Mouse (Mus musculus) ES-E14 (cell line): ENCODE results near the gene Dock3. TPM values are rescaled to one million over a fixed set of nuclear protein-coding genes. Genes with fewer than 3 reads are reported as not detected.

ENCODE experiments used
- DNase-seq: peaks from one replicate; pipeline ENCODE4 v3.0.0-alpha.2; 2013; ENCODE audit warnings: low read depth, low spot score
- H3K27ac ChIP-seq: 2 replicates; pipeline ENCODE4 v1.5.1; 2012; ENCODE audit warnings: low read depth, mild to moderate bottlenecking, low read length, moderate library complexity, mixed read lengths; ENCODE audit not compliant: poor library complexity, insufficient read depth, severe bottlenecking
- H3K36me3 ChIP-seq: 2 replicates; pipeline ENCODE4 v1.6.1; 2012; ENCODE audit warnings: mild to moderate bottlenecking, low read length, moderate library complexity, mixed read lengths; ENCODE audit not compliant: control insufficient read depth, poor library complexity, insufficient read depth, severe bottlenecking
- H3K4me1 ChIP-seq, 2 experiments: fragments of 150-350 bp in 1 of 2; sonication (generic) in 1 of 2; 2 replicates each; pipeline ENCODE4 v1.6.1; 2012; ENCODE audit warnings: low read length in 2 of 2, mild to moderate bottlenecking in 1 of 2, mixed read lengths in 1 of 2; ENCODE audit not compliant: control insufficient read depth in 2 of 2, insufficient read depth in 2 of 2, poor library complexity in 1 of 2
- H3K4me3 ChIP-seq, 2 experiments: fragments of 150-350 bp in 1 of 2; sonication (generic) in 1 of 2; 2 replicates each; pipeline ENCODE4 v1.5.1; 2012; ENCODE audit warnings: low read length in 2 of 2, low read depth in 1 of 2, mild to moderate bottlenecking in 1 of 2, mixed read lengths in 1 of 2; ENCODE audit not compliant: insufficient read depth in 1 of 2, poor library complexity in 1 of 2, severe bottlenecking in 1 of 2
- H3K9ac ChIP-seq: 2 replicates; pipeline ENCODE4 v1.6.1; 2012; ENCODE audit warnings: low read depth, mild to moderate bottlenecking, low read length, mixed read lengths; ENCODE audit not compliant: poor library complexity, insufficient read depth, severe bottlenecking
- H3K9me3 ChIP-seq: fragments of 150-350 bp; sonication (generic); 2 replicates; pipeline ENCODE4 v1.6.1; 2012; ENCODE audit warnings: low read depth, mild to moderate bottlenecking, low read length; ENCODE audit not compliant: control insufficient read depth, insufficient read depth
- CHD2 ChIP-seq: IDR thresholded peaks from 2 replicates; pipeline ENCODE4 v1.6.1; 2014; ENCODE audit warnings: mild to moderate bottlenecking, low read depth, low read length, inconsistent platforms
- HCFC1 ChIP-seq: IDR thresholded peaks from 2 replicates; pipeline ENCODE4 v1.6.1; 2012; ENCODE audit warnings: low read length, inconsistent platforms, borderline replicate concordance; ENCODE audit not compliant: insufficient read depth
- MAFK ChIP-seq: IDR thresholded peaks from 2 replicates; pipeline ENCODE4 v1.6.1; 2014; ENCODE audit warnings: mild to moderate bottlenecking, low read depth, low read length, inconsistent platforms; ENCODE audit not compliant: insufficient read depth
- ZC3H11A ChIP-seq: IDR thresholded peaks from 2 replicates; pipeline ENCODE4 v1.6.1; 2012; ENCODE audit warnings: low read depth, mild to moderate bottlenecking, inconsistent platforms, low read length, borderline replicate concordance
- ZNF384 ChIP-seq: IDR thresholded peaks from 2 replicates; pipeline ENCODE4 v1.6.1; 2012; ENCODE audit warnings: low read depth, low read length, inconsistent platforms
- in situ Hi-C, 2 experiments: fragments of 600-800 bp; cut with MboI; formaldehyde crosslinking; loops; one replicate each; pipeline ENCODE4 v1.15.1; 2025; ENCODE audit warnings: low sequenced_read_pairs in 2 of 2, inconsistent platforms in 1 of 2; ENCODE audit not compliant: unreplicated experiment in 2 of 2
- total RNA-seq: library from RNA; depleted of rRNA; stranded (reverse); fragments of 300-350 nt; gene quantifications from 2 replicates; pipeline ENCODE4 v1.2.3, GENCODE M21; 2012

Dock3 gene
- total RNA-seq, 1 experiment, result 3.3 TPM

GRCm38 (mm10) chr9:107274751-107275150, 43.0 kb upstream of the Dock3 start:
- in situ Hi-C loops, result no loop called here
- no peak for TF ChIP-seq MAFK
- no peak for TF ChIP-seq ZC3H11A
- no peak for TF ChIP-seq ZNF384
- TF ChIP-seq CHD2, result no peak
- TF ChIP-seq HCFC1, result no peak
- Histone ChIP-seq H3K4me3 (no peak overlapping the region), H3K4me1 (peaks cover 7 to 22% of the 10 kb centered on the region in 2 experiments; a peak in 3 of 4 replicates), H3K27ac (no peak overlapping the region), H3K9ac (no peak overlapping the region), H3K9me3 (no peaks in the 10 kb centered on the region), H3K36me3 (peaks cover 6% of the 10 kb centered on the region; the same call in 1 of the 2 replicates)
- no peak for DNase-seq

GRCm38 (mm10) chr9:107273184-107273583, 41.5 kb upstream of the Dock3 start:
- no peak for DNase-seq
- H3K4me3 ChIP-seq, result no peak overlapping the region
- no peak overlapping the region for H3K27ac ChIP-seq
- no peak overlapping the region for H3K9ac ChIP-seq
- in situ Hi-C loops, result no loop called here
- H3K4me1 ChIP-seq, result peaks cover 2 to 9% of the 10 kb centered on the region in 2 experiments; a peak in 3 of 4 replicates
- H3K9me3 ChIP-seq, result no peaks in the 10 kb centered on the region
- H3K36me3 ChIP-seq, result peaks cover 2% of the 10 kb centered on the region; the same call in 1 of the 2 replicates
- no peak for TF ChIP-seq HCFC1
- TF ChIP-seq CHD2, result no peak
- no peak for TF ChIP-seq MAFK
- no peak for TF ChIP-seq ZNF384
- TF ChIP-seq ZC3H11A, result no peak

GRCm38 (mm10) chr9:107272284-107272683, 40.6 kb upstream of the Dock3 start:
- H3K4me1 ChIP-seq, result peaks cover 0 to 8% of the 10 kb centered on the region in 2 experiments; a peak in 2 of 4 replicates
- in situ Hi-C loops, result no loop called here
- no peak overlapping the region for H3K4me3 ChIP-seq
- H3K9ac ChIP-seq, result no peak overlapping the region
- no peak overlapping the region for H3K27ac ChIP-seq
- H3K36me3 ChIP-seq, result peaks cover 2% of the 10 kb centered on the region; the same call in 1 of the 2 replicates
- TF ChIP-seq ZC3H11A (no peak), CHD2 (no peak), ZNF384 (no peak), HCFC1 (no peak), MAFK (no peak)
- H3K9me3 ChIP-seq, result no peaks in the 10 kb centered on the region
- DNase-seq, result no peak

GRCm38 (mm10) chr9:107271177-107271938, 39.6 kb upstream of the Dock3 start:
- in situ Hi-C loops, result no loop called here
- H3K36me3 ChIP-seq, result peaks cover 2% of the 10 kb centered on the region; the same call in 1 of the 2 replicates
- no peak for DNase-seq
- TF ChIP-seq MAFK (no peak), CHD2 (no peak), ZC3H11A (no peak), ZNF384 (no peak), HCFC1 (no peak)
- peaks cover 0 to 8% of the 10 kb centered on the region in 2 experiments; a peak in 2 of 4 replicates for H3K4me1 ChIP-seq
- no peak overlapping the region for H3K4me3 ChIP-seq
- no peak overlapping the region for H3K27ac ChIP-seq
- no peak overlapping the region for H3K9ac ChIP-seq
- H3K9me3 ChIP-seq, result no peaks in the 10 kb centered on the region

GRCm38 (mm10) chr9:107269772-107270171, 38.1 kb upstream of the Dock3 start:
- no peak overlapping the region for H3K9ac ChIP-seq
- in situ Hi-C loops, result no loop called here
- no peak for TF ChIP-seq ZNF384
- TF ChIP-seq ZC3H11A, result no peak
- TF ChIP-seq CHD2, result no peak
- TF ChIP-seq HCFC1, result no peak
- no peak for TF ChIP-seq MAFK

More at GRCm38 (mm10) chr9:107269772-107270171, 38.1 kb upstream of the Dock3 start:
- H3K9me3 ChIP-seq, result no peaks in the 10 kb centered on the region
- H3K36me3 ChIP-seq, result no peaks in the 10 kb centered on the region
- no peak for DNase-seq
- no peak overlapping the region for H3K27ac ChIP-seq
- H3K4me3 ChIP-seq, result no peak overlapping the region
- peaks cover 0 to 7% of the 10 kb centered on the region in 2 experiments; a peak in 2 of 4 replicates for H3K4me1 ChIP-seq
